Mouse (Mus musculus): Measurements from ENCODE around the gene Taf3. TPM values are rescaled to one million over a fixed set of nuclear protein-coding genes. Genes with fewer than 3 reads are reported as not detected.
A peak's percentile ranks its signal among the peaks of the same experiment; 100 is the strongest.

Taf3 gene
- polyA plus RNA-seq, 1 experiment from 2014 or later = 17.3 TPM

- H3K4me1 ChIP-seq = no peaks in the 10 kb centered on the region
- no peaks in the 10 kb centered on the region for H3K9me3 ChIP-seq (replicated peaks)
- ATAC-seq (ENCODE audit: low FRiP score) = no peak
- no peak overlapping the region for H3K9ac ChIP-seq
- H3K4me3 ChIP-seq = no peak overlapping the region
- no peaks in the 10 kb centered on the region for H3K27me3 ChIP-seq
- 93% methylated on average over 3 of the region's 3 CpGs for WGBS
- no peak overlapping the region for H3K27ac ChIP-seq
- no peaks in the 10 kb centered on the region for H3K36me3 ChIP-seq
- H3K4me2 ChIP-seq (replicated peaks) = no peak overlapping the region
These were observed 77.8 kb downstream of the Taf3 start for GRCm38 (mm10) chr2:9970579-9970978.

GRCm38 (mm10) chr2:9970178-9970577 lies 78.2 kb downstream of the Taf3 start:
- Histone ChIP-seq H3K4me2 (replicated peaks) (no peak overlapping the region), H3K4me1 (no peaks in the 10 kb centered on the region), H3K36me3 (no peaks in the 10 kb centered on the region), H3K9ac (no peak overlapping the region), H3K27me3 (no peaks in the 10 kb centered on the region), H3K9me3 (replicated peaks) (no peaks in the 10 kb centered on the region), H3K27ac (no peak overlapping the region), H3K4me3 (no peak overlapping the region)
- 83% methylated on average over 4 of the region's 4 CpGs for WGBS
- ATAC-seq (ENCODE audit: low FRiP score) = no peak

GRCm38 (mm10) chr2:9969734-9970133 lies 78.7 kb downstream of the Taf3 start:
- Histone ChIP-seq H3K9ac (no peak overlapping the region), H3K27me3 (no peaks in the 10 kb centered on the region), H3K4me2 (replicated peaks) (no peak overlapping the region), H3K36me3 (no peaks in the 10 kb centered on the region), H3K9me3 (replicated peaks) (no peaks in the 10 kb centered on the region), H3K4me1 (no peaks in the 10 kb centered on the region), H3K27ac (no peak overlapping the region), H3K4me3 (no peak overlapping the region)
- ATAC-seq (ENCODE audit: low FRiP score) = no peak
- 86% methylated on average over 5 of the region's 5 CpGs for WGBS

- ATAC-seq (ENCODE audit: low FRiP score) = no peak
- Histone ChIP-seq H3K27ac (no peak overlapping the region), H3K36me3 (no peaks in the 10 kb centered on the region), H3K4me2 (replicated peaks) (no peak overlapping the region), H3K9me3 (replicated peaks) (no peaks in the 10 kb centered on the region), H3K4me3 (no peak overlapping the region), H3K27me3 (no peaks in the 10 kb centered on the region), H3K9ac (no peak overlapping the region), H3K4me1 (peaks cover 6% of the 10 kb centered on the region)
- 62% methylated on average over 1 of the region's 1 CpGs for WGBS
These were observed 81.8 kb downstream of the Taf3 start for GRCm38 (mm10) chr2:9966634-9967033.

GRCm38 (mm10) chr2:9965608-9966007 lies 82.8 kb downstream of the Taf3 start:
- H3K36me3 ChIP-seq = no peaks in the 10 kb centered on the region
- no peak for ATAC-seq (ENCODE audit: low FRiP score)
- no peak overlapping the region for H3K9ac ChIP-seq
- WGBS = 83% methylated on average over 1 of the region's 1 CpGs
- H3K27me3 ChIP-seq = no peaks in the 10 kb centered on the region
- H3K4me2 ChIP-seq (replicated peaks) = no peak overlapping the region
- no peak overlapping the region for H3K27ac ChIP-seq
- no peak overlapping the region for H3K4me3 ChIP-seq
- H3K4me1 ChIP-seq = peaks cover 7% of the 10 kb centered on the region
- H3K9me3 ChIP-seq (replicated peaks) = no peaks in the 10 kb centered on the region

- no peak overlapping the region for H3K4me3 ChIP-seq
- no peak overlapping the region for H3K9ac ChIP-seq
- no peaks in the 10 kb centered on the region for H3K36me3 ChIP-seq
- no peak for ATAC-seq (ENCODE audit: low FRiP score)
- H3K27ac ChIP-seq = no peak overlapping the region
- H3K4me1 ChIP-seq = peaks cover 10% of the 10 kb centered on the region
- H3K4me2 ChIP-seq (replicated peaks) = no peak overlapping the region
- no peaks in the 10 kb centered on the region for H3K27me3 ChIP-seq
- H3K9me3 ChIP-seq (replicated peaks) = no peaks in the 10 kb centered on the region
These were observed 85.5 kb downstream of the Taf3 start for GRCm38 (mm10) chr2:9962871-9963270.

- WGBS = 67% methylated on average over 3 of the region's 3 CpGs
- no peaks in the 10 kb centered on the region for H3K27me3 ChIP-seq
- H3K27ac ChIP-seq = no peak overlapping the region
- H3K4me2 ChIP-seq (replicated peaks) = no peak overlapping the region
- H3K9me3 ChIP-seq (replicated peaks) = no peaks in the 10 kb centered on the region
- no peaks in the 10 kb centered on the region for H3K36me3 ChIP-seq
- peaks cover 15% of the 10 kb centered on the region for H3K4me1 ChIP-seq
- H3K4me3 ChIP-seq = no peak overlapping the region
- ATAC-seq (ENCODE audit: low FRiP score) = no peak
- no peak overlapping the region for H3K9ac ChIP-seq
These were observed 86.7 kb downstream of the Taf3 start for GRCm38 (mm10) chr2:9961708-9962107.

GRCm38 (mm10) chr2:9958011-9958410 lies 90.4 kb downstream of the Taf3 start:
- no peaks in the 10 kb centered on the region for H3K27me3 ChIP-seq
- H3K4me3 ChIP-seq = no peak overlapping the region
- H3K27ac ChIP-seq = no peak overlapping the region
- no peaks in the 10 kb centered on the region for H3K36me3 ChIP-seq
- no peak overlapping the region for H3K9ac ChIP-seq
- H3K9me3 ChIP-seq (replicated peaks) = no peaks in the 10 kb centered on the region
- no peak overlapping the region for H3K4me2 ChIP-seq (replicated peaks)
- WGBS = 71% methylated on average over 6 of the region's 6 CpGs
- 0 out of 2 replicates have a peak, but pooled peaks have one; percentile 29 for ATAC-seq (ENCODE audit: low FRiP score)
- H3K4me1 ChIP-seq = peaks cover 21% of the 10 kb centered on the region

GRCm38 (mm10) chr2:9956546-9956945 lies 91.8 kb downstream of the Taf3 start:
- ATAC-seq (ENCODE audit: low FRiP score) = no peak
- Histone ChIP-seq H3K9me3 (replicated peaks) (no peaks in the 10 kb centered on the region), H3K27me3 (no peaks in the 10 kb centered on the region)

GRCm38 (mm10) chr2:9955576-9956535 lies 92.5 kb downstream of the Taf3 start:
- peaks cover 14% of the 10 kb centered on the region for H3K4me1 ChIP-seq
- H3K4me2 ChIP-seq (replicated peaks) = no peak overlapping the region
- WGBS = 46% methylated on average over 9 of the region's 9 CpGs
- H3K9me3 ChIP-seq (replicated peaks) = no peaks in the 10 kb centered on the region
- H3K27me3 ChIP-seq = no peaks in the 10 kb centered on the region
- no peak overlapping the region for H3K9ac ChIP-seq
- H3K27ac ChIP-seq = no peak overlapping the region
- no peaks in the 10 kb centered on the region for H3K36me3 ChIP-seq
- H3K4me3 ChIP-seq = no peak overlapping the region
- 0 out of 2 replicates have a peak, but pooled peaks have one; percentile 46 for ATAC-seq (ENCODE audit: low FRiP score)

More at GRCm38 (mm10) chr2:9956546-9956945, 91.8 kb downstream of the Taf3 start:
- Histone ChIP-seq H3K36me3 (no peaks in the 10 kb centered on the region), H3K9ac (no peak overlapping the region), H3K27ac (no peak overlapping the region), H3K4me2 (replicated peaks) (no peak overlapping the region), H3K4me3 (no peak overlapping the region), H3K4me1 (peaks cover 14% of the 10 kb centered on the region)
- WGBS = 75% methylated on average over 2 of the region's 2 CpGs

GRCm38 (mm10) chr2:9946739-9947138 lies 101.7 kb downstream of the Taf3 start:
- no peak overlapping the region for H3K9ac ChIP-seq
- ATAC-seq (ENCODE audit: low FRiP score) = no peak

GRCm38 (mm10) chr2:9945611-9946010 lies 102.8 kb downstream of the Taf3 start:
- no peak overlapping the region for H3K4me3 ChIP-seq
- no peaks in the 10 kb centered on the region for H3K9me3 ChIP-seq (replicated peaks)
- H3K36me3 ChIP-seq = no peaks in the 10 kb centered on the region
- no peaks in the 10 kb centered on the region for H3K4me1 ChIP-seq
- no peak overlapping the region for H3K27ac ChIP-seq
- no peak overlapping the region for H3K4me2 ChIP-seq (replicated peaks)
- 87% methylated on average over 4 of the region's 4 CpGs for WGBS
- no peak overlapping the region for H3K9ac ChIP-seq
- no peak for ATAC-seq (ENCODE audit: low FRiP score)
- H3K27me3 ChIP-seq = no peaks in the 10 kb centered on the region

More at GRCm38 (mm10) chr2:9946739-9947138, 101.7 kb downstream of the Taf3 start:
- Histone ChIP-seq H3K27me3 (no peaks in the 10 kb centered on the region), H3K9me3 (replicated peaks) (no peaks in the 10 kb centered on the region), H3K4me3 (no peak overlapping the region), H3K36me3 (no peaks in the 10 kb centered on the region), H3K4me2 (replicated peaks) (no peak overlapping the region), H3K4me1 (no peaks in the 10 kb centered on the region), H3K27ac (no peak overlapping the region)
- 76% methylated on average over 3 of the region's 3 CpGs for WGBS

- H3K36me3 ChIP-seq = no peaks in the 10 kb centered on the region
These were observed 105.4 kb downstream of the Taf3 start for GRCm38 (mm10) chr2:9943011-9943410.

More at GRCm38 (mm10) chr2:9943011-9943410, 105.4 kb downstream of the Taf3 start:
- H3K4me1 ChIP-seq = no peaks in the 10 kb centered on the region
- no peak overlapping the region for H3K4me3 ChIP-seq
- H3K4me2 ChIP-seq (replicated peaks) = no peak overlapping the region
- H3K9ac ChIP-seq = no peak overlapping the region
- 89% methylated on average over 1 of the region's 1 CpGs for WGBS
- no peaks in the 10 kb centered on the region for H3K27me3 ChIP-seq
- ATAC-seq (ENCODE audit: low FRiP score) = no peak
- H3K27ac ChIP-seq = no peak overlapping the region
- no peaks in the 10 kb centered on the region for H3K9me3 ChIP-seq (replicated peaks)

All from hindbrain, embryonic 12.5 days (tissue).